8 mouse cellular contexts compared by ENCODE assay signal in the genomic region with DNA sequence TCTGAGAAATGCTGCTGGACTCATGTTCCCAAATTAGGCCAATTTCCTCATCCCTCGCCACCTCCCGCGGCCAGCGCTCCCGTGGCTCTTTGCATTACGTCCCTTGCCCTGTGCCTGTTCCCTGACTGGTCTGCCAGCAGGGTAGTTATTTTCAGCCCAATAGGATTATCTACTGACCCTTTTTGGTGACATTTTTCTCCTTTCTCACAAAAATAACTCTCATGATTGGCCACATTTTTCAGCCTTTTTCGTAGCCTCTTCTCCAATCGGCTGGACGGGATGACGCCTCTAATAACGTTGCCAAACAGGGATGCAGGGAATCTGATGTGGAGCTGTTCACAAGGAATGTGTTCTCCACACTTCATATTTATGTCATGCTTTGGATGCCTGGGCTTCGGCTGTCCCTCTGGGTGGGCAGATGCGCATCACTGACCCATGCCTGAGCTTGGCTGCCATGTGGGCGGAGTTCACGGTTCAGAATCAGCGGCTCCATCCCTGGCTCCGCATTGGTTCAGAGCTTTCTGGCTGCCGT. TPM values are rescaled to one million over a fixed set of nuclear protein-coding genes. Genes with fewer than 3 reads are reported as not detected.
DNase-seq lines count a peak whose midpoint lies in the region; ATAC-seq lines count a peak whose summit lies in the region.

No protein-coding gene starts in this region.

- H3K27ac ChIP-seq in heart, embryonic 10.5 days, result peak overlapping the region; percentile 83
- H3K27ac ChIP-seq in limb, embryonic 10.5 days, result no peak overlapping the region
- no peak overlapping the region for H3K27ac ChIP-seq in neural tube, embryonic 15.5 days (replicated peaks)

- no peak overlapping the region for H3K9ac ChIP-seq in neural tube, embryonic 15.5 days (replicated peaks)

- WGBS in heart, embryonic 10.5 days, result 33% methylated on average over 18 of the region's 18 CpGs
- 51% methylated on average over 18 of the region's 18 CpGs for WGBS in limb, embryonic 10.5 days
- WGBS in neural tube, embryonic 15.5 days, result 55% methylated on average over 18 of the region's 18 CpGs

- ATAC-seq in neural tube, embryonic 15.5 days (ENCODE audit: low FRiP score), result no peak

- peaks cover 38% of the 10 kb centered on the region for H3K4me1 ChIP-seq in heart, embryonic 10.5 days
- peaks cover 13% of the 10 kb centered on the region for H3K4me1 ChIP-seq in limb, embryonic 10.5 days
- no peaks in the 10 kb centered on the region for H3K4me1 ChIP-seq in neural tube, embryonic 15.5 days

- H3K27me3 ChIP-seq in heart, embryonic 10.5 days (ENCODE audit: insufficient read depth, poor library complexity, severe bottlenecking), result no peaks in the 10 kb centered on the region
- H3K27me3 ChIP-seq in limb, embryonic 10.5 days (ENCODE audit: low read depth, poor library complexity, severe bottlenecking), result no peaks in the 10 kb centered on the region
- H3K27me3 ChIP-seq in neural tube, embryonic 15.5 days (replicated peaks), result no peaks in the 10 kb centered on the region

- no peaks in the 10 kb centered on the region for H3K9me3 ChIP-seq in heart, embryonic 10.5 days
- no peaks in the 10 kb centered on the region for H3K9me3 ChIP-seq in limb, embryonic 10.5 days (replicated peaks)
- H3K9me3 ChIP-seq in neural tube, embryonic 15.5 days (replicated peaks), result no peaks in the 10 kb centered on the region

- H3K36me3 ChIP-seq in heart, embryonic 10.5 days, result peaks cover 39% of the 10 kb centered on the region
- peaks cover 29% of the 10 kb centered on the region for H3K36me3 ChIP-seq in limb, embryonic 10.5 days
- H3K36me3 ChIP-seq in neural tube, embryonic 15.5 days, result peaks cover 17% of the 10 kb centered on the region; the same call in 1 of the 2 replicates

- H3K4me2 ChIP-seq in neural tube, embryonic 15.5 days, result no peak overlapping the region

- 0 out of 2 replicates have a peak overlapping the region, but pooled peaks have one; percentile 6 for H3K4me3 ChIP-seq in heart, embryonic 10.5 days
- H3K4me3 ChIP-seq in limb, embryonic 10.5 days, result 0 out of 2 replicates have a peak overlapping the region, but pooled peaks have one; percentile 2
- no peak overlapping the region for H3K4me3 ChIP-seq in neural tube, embryonic 15.5 days (replicated peaks)

- peak; percentile 98 for DNase-seq in Muller cell, postnatal 12 days (ENCODE audit: inconsistent ontology term)
- peak; percentile 66 to 69 for DNase-seq in cerebellum, adult 18-20 months
- DNase-seq in heart, embryonic 10.5 days (ENCODE audit: low spot score), result no peak
- DNase-seq in limb, embryonic 10.5 days (ENCODE audit: low spot score), result no peak
- DNase-seq in retina, embryonic 14.5 days (ENCODE audit: low spot score), result peak; percentile 20
- DNase-seq in layer of hippocampus, adult 18-20 months (ENCODE audit: low spot score in 2 of 2), result no peak
- no peak for DNase-seq in left cerebral cortex, postnatal 25 days (ENCODE audit: low spot score in 2 of 2)

- intact Hi-C loops in left cerebral cortex, postnatal 25 days (cut with DNase I), result no loop called here

RNA-seq across cellular contexts. Expression of a gene that starts 9.3 kb away (rescaled TPM):
- polyA plus RNA-seq in heart, embryonic 10.5 days (2016; fragmentation: Nextera tagmentation; extraction: Ambion mirVana), result 104 and 114 TPM in 2 replicates
- 61.2 and 71.6 TPM in 2 replicates for polyA plus RNA-seq in limb, embryonic 10.5 days (2016; fragmentation: Nextera tagmentation; extraction: Ambion mirVana)
- total RNA-seq in layer of hippocampus, adult 18-20 months (2021), result 10 to 100 TPM; 13.9 to 15.0 TPM
- 35.2 and 40.1 TPM in 2 replicates for polyA plus RNA-seq in neural tube, embryonic 15.5 days (2015; fragmentation: Nextera tagmentation; extraction: Ambion mirVana)
- total RNA-seq in left cerebral cortex, postnatal 25 days (2021), result 10 to 100 TPM; 11.7 to 13.1 TPM

RNA-seq across cellular contexts. Expression of a gene that starts 12.8 kb away (rescaled TPM):
- polyA plus RNA-seq in heart, embryonic 10.5 days (2016; fragmentation: Nextera tagmentation; extraction: Ambion mirVana), result 13.0 and 15.3 TPM in 2 replicates
- polyA plus RNA-seq in limb, embryonic 10.5 days (2016; fragmentation: Nextera tagmentation; extraction: Ambion mirVana), result 15.7 and 24.3 TPM in 2 replicates
- total RNA-seq in layer of hippocampus, adult 18-20 months (2021), result 10 to 100 TPM; 18.8 to 19.4 TPM
- polyA plus RNA-seq in neural tube, embryonic 15.5 days (2015; fragmentation: Nextera tagmentation; extraction: Ambion mirVana), result 5.8 and 9.8 TPM in 2 replicates
- 10 to 100 TPM; 13.9 to 15.2 TPM for total RNA-seq in left cerebral cortex, postnatal 25 days (2021)

Comparison
In these comparisons a context has a peak if more than half of its experiments do, and no peak if none do; other contexts are left out.
1. DNase-seq: peak in Muller cell, postnatal 12 days (single experiment), cerebellum, adult 18-20 months (2 of 2) and retina, embryonic 14.5 days (single experiment); none in heart, embryonic 10.5 days (single experiment), limb, embryonic 10.5 days (single experiment), layer of hippocampus, adult 18-20 months (0 of 2) and left cerebral cortex, postnatal 25 days (0 of 2).